Mouse (Mus musculus) midbrain, embryonic 10.5 days (tissue): ENCODE results near the gene Atg14. TPM values are rescaled to one million over a fixed set of nuclear protein-coding genes. Genes with fewer than 3 reads are reported as not detected.

Experiments used
- polyA plus RNA-seq: library from polyadenylated mRNA; unstranded; fragments of >200 nt; fragmentation: Nextera tagmentation; extraction: Ambion mirVana; gene quantifications from 2 replicates; pipeline ENCODE4 v1.2.1, GENCODE M21; 2016

Gene Atg14
- polyA plus RNA-seq, 1 experiment from 2014 or later, result 14.7 TPM

Other genes starting within 250 kb of the Atg14 start
- 0.37 and 1.3 TPM in 2 replicates for gene Lgals3, start 202.9 kb downstream of the Atg14 start, polyA plus RNA-seq
- gene Dlgap5, start 152.2 kb downstream of the Atg14 start, polyA plus RNA-seq, result 71.0 and 77.2 TPM in 2 replicates
- 22.7 and 23.2 TPM in 2 replicates for gene Fbxo34, start 120.2 kb downstream of the Atg14 start, polyA plus RNA-seq
- 67.1 and 72.3 TPM in 2 replicates for gene Ktn1, start 77.8 kb upstream of the Atg14 start, polyA plus RNA-seq